Mouse (Mus musculus) heart, embryonic 14.5 days (tissue): ENCODE measurements at regions not wholly inside any gene's neighbourhood (a gene's known extent, or its start where the extent isn't known, plus 50 kb on each side); places are given as distances from the start of the nearest gene placed in this dataset.
A peak's percentile ranks its signal among the peaks of the same experiment; 100 is the strongest.

Experiments
- ATAC-seq: fragments of 200-750 bp; cut with Nextera tagmentation; 2 replicates; pipeline ENCODE4 v1.8.0; 2017; ENCODE audit warnings: low read depth, moderate TSS enrichment; ENCODE audit not compliant: insufficient number of reproducible peaks, insufficient read depth, low FRiP score
- H3K27ac ChIP-seq, 2 experiments: fragments of 200-500 bp in 1 of 2; fragments of 300-500 bp in 1 of 2; sonication (generic) in 1 of 2; replicated peaks in 1 of 2; 2 replicates each; pipeline ENCODE4 v1.5.1; 2012 to 2014; ENCODE audit warnings: low read depth in 2 of 2, low read length in 2 of 2, control low read depth in 1 of 2, mild to moderate bottlenecking in 1 of 2, mixed read lengths in 1 of 2; ENCODE audit not compliant: control insufficient read depth in 1 of 2, insufficient read depth in 1 of 2
- H3K27me3 ChIP-seq: fragments of 300-500 bp; sonication (generic); 2 replicates; pipeline ENCODE4 v1.6.1; 2014; ENCODE audit warnings: mild to moderate bottlenecking, low read length, control low read depth; ENCODE audit not compliant: control insufficient read depth, insufficient read depth
- H3K36me3 ChIP-seq: fragments of 300-500 bp; sonication (generic); 2 replicates; pipeline ENCODE4 v1.6.1; 2014; ENCODE audit warnings: mild to moderate bottlenecking, control low read depth, low read length, mixed read lengths; ENCODE audit not compliant: control insufficient read depth, insufficient read depth
- H3K4me1 ChIP-seq, 2 experiments: fragments of 200-500 bp in 1 of 2; fragments of 300-500 bp in 1 of 2; sonication (generic) in 1 of 2; 2 replicates each; pipeline ENCODE4 v1.6.1; 2012 to 2014; ENCODE audit warnings: low read length in 2 of 2, control low read depth in 1 of 2, mixed read lengths in 1 of 2; ENCODE audit not compliant: control insufficient read depth in 2 of 2, insufficient read depth in 2 of 2
- H3K4me2 ChIP-seq: fragments of 300-500 bp; sonication (generic); 2 replicates; pipeline ENCODE4 v1.6.1; 2014; ENCODE audit warnings: mild to moderate bottlenecking, low read length
- H3K4me3 ChIP-seq, 2 experiments: fragments of 200-500 bp in 1 of 2; fragments of 300-500 bp in 1 of 2; sonication (generic) in 1 of 2; 2 replicates each; pipeline ENCODE4 v1.5.1; 2012 to 2014; ENCODE audit warnings: low read length in 2 of 2, mild to moderate bottlenecking in 2 of 2, control low read depth in 1 of 2, low read depth in 1 of 2, moderate library complexity in 1 of 2; ENCODE audit not compliant: control insufficient read depth in 1 of 2, insufficient read depth in 1 of 2
- H3K9ac ChIP-seq: fragments of 300-500 bp; sonication (generic); 2 replicates; pipeline ENCODE4 v1.6.1; 2014; ENCODE audit warnings: mild to moderate bottlenecking, low read length
- H3K9me3 ChIP-seq: fragments of 300-500 bp; sonication (generic); 2 replicates; pipeline ENCODE4 v1.6.1; 2016; ENCODE audit warnings: low read length, control low read depth; ENCODE audit not compliant: control insufficient read depth
- WGBS: fragments of 180-500 bp; shearing (Covaris S2); extraction: QIAGEN DNeasy Blood & Tissue Kit; methylation state at CpG from one replicate; pipeline ENCODE4 v1.1.7; 2014; 5-methylcytosine and 5-hydroxymethylcytosine counted together

GRCm38 (mm10) chr2:56997500-56997899 is 126.3 kb downstream of the Nr4a2 start:
- Histone ChIP-seq H3K27me3 (no peaks in the 10 kb centered on the region), H3K9ac (no peak overlapping the region), H3K4me2 (0 out of 2 replicates have a peak overlapping the region, but pooled peaks have one; percentile 4), H3K4me1 (peaks cover 2 to 6% of the 10 kb centered on the region in 2 experiments; a peak in 1 of 4 replicates), H3K27ac (peak overlapping the region; percentile 27 to 49; a peak in 3 of 4 replicates), H3K4me3 (no peak overlapping the region), H3K36me3 (no peaks in the 10 kb centered on the region), H3K9me3 (no peaks in the 10 kb centered on the region)
- WGBS: 28% methylated on average over 10 of the region's 10 CpGs
- peak; percentile 59; the same call in 1 of the 2 replicates for ATAC-seq

DNA sequence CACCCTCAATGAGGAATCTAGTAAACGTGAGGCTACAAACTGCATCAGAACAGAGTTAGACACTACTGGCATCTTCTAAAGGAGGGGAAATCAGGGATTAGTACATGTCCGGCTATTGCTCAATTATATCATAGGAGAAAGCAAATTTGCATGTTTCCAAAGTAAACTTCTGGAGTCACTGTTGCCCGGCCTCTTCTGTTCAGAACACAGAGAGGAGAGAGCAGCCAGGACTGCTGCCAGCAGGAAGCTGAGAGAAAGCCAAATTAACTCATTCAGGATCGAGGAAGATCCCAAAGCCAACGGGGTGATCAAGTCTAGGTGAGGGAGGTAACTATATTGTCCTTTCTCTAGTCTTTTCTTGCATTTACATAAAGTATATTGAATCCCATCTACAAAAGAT is 131.0 kb downstream of the Nr4a2 start:
- Histone ChIP-seq H3K4me2 (no peak overlapping the region), H3K27ac (no peak overlapping the region), H3K36me3 (no peaks in the 10 kb centered on the region), H3K9me3 (no peaks in the 10 kb centered on the region), H3K27me3 (no peaks in the 10 kb centered on the region), H3K9ac (no peak overlapping the region), H3K4me3 (no peak overlapping the region), H3K4me1 (peaks cover 2 to 6% of the 10 kb centered on the region in 2 experiments; a peak in 1 of 4 replicates)
- WGBS: 68% methylated on average over 5 of the region's 5 CpGs
- no peak for ATAC-seq

- no peaks in the 10 kb centered on the region for H3K36me3 ChIP-seq
- no peak overlapping the region for H3K9ac ChIP-seq
- H3K27me3 ChIP-seq: no peaks in the 10 kb centered on the region
- 82% methylated on average over 3 of the region's 3 CpGs for WGBS
- no peak overlapping the region for H3K27ac ChIP-seq
- no peaks in the 10 kb centered on the region for H3K4me1 ChIP-seq
- no peak overlapping the region for H3K4me2 ChIP-seq
- no peak for ATAC-seq
- H3K4me3 ChIP-seq: no peak overlapping the region
- no peaks in the 10 kb centered on the region for H3K9me3 ChIP-seq
Measured at GRCm38 (mm10) chr2:56991821-56992220, 132.0 kb downstream of the Nr4a2 start.

GRCm38 (mm10) chr2:56990768-56991167 is 133.0 kb downstream of the Nr4a2 start:
- ATAC-seq: no peak
- H3K9ac ChIP-seq: no peak overlapping the region
- no peaks in the 10 kb centered on the region for H3K36me3 ChIP-seq
- WGBS: 57% methylated on average over 9 of the region's 9 CpGs
- H3K4me2 ChIP-seq: no peak overlapping the region
- no peak overlapping the region for H3K27ac ChIP-seq
- no peak overlapping the region for H3K4me3 ChIP-seq
- no peaks in the 10 kb centered on the region for H3K9me3 ChIP-seq
- no peaks in the 10 kb centered on the region for H3K4me1 ChIP-seq
- H3K27me3 ChIP-seq: no peaks in the 10 kb centered on the region

- ATAC-seq: no peak
- WGBS: 64% methylated on average over 4 of the region's 4 CpGs
- no peak overlapping the region for H3K27ac ChIP-seq
- H3K4me2 ChIP-seq: no peak overlapping the region
- no peaks in the 10 kb centered on the region for H3K27me3 ChIP-seq
- no peak overlapping the region for H3K4me3 ChIP-seq
- H3K36me3 ChIP-seq: no peaks in the 10 kb centered on the region
- H3K9ac ChIP-seq: no peak overlapping the region
- no peaks in the 10 kb centered on the region for H3K9me3 ChIP-seq
- H3K4me1 ChIP-seq: no peaks in the 10 kb centered on the region
Measured at GRCm38 (mm10) chr2:56983167-56983566, 140.6 kb downstream of the Nr4a2 start.

- no peak overlapping the region for H3K27ac ChIP-seq
- H3K36me3 ChIP-seq: no peaks in the 10 kb centered on the region
- no peak overlapping the region for H3K9ac ChIP-seq
- no peaks in the 10 kb centered on the region for H3K27me3 ChIP-seq
- H3K4me1 ChIP-seq: no peaks in the 10 kb centered on the region
- ATAC-seq: no peak
- no peak overlapping the region for H3K4me3 ChIP-seq
- no peaks in the 10 kb centered on the region for H3K9me3 ChIP-seq
- H3K4me2 ChIP-seq: no peak overlapping the region
Measured at GRCm38 (mm10) chr2:56980601-56981000, 143.2 kb downstream of the Nr4a2 start.

DNA sequence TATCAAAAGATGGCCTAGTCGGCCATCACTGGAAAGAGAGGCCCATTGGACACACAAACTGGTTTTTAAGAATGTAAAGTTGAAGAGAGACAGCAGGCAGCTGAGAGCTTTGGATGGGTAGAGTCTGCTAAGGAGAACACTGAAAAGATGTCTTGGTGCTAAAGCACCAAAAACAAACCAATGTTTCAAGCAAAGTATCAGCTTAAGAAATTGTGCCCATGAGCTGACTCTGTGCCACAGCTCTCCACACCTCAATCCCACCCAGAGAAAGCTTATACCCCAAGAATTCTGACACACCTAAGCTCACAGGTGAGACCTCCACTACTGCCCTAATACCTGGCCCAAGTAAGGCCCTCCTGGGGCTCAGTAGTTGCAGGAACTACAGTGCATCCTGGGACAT is 148.1 kb downstream of the Nr4a2 start:
- no peaks in the 10 kb centered on the region for H3K9me3 ChIP-seq
- H3K36me3 ChIP-seq: no peaks in the 10 kb centered on the region
- H3K4me3 ChIP-seq: no peak overlapping the region
- no peaks in the 10 kb centered on the region for H3K27me3 ChIP-seq
- no peak for ATAC-seq
- H3K4me1 ChIP-seq: no peaks in the 10 kb centered on the region
- no peak overlapping the region for H3K4me2 ChIP-seq
- WGBS: 50% methylated on average over 1 of the region's 1 CpGs
- H3K9ac ChIP-seq: no peak overlapping the region
- no peak overlapping the region for H3K27ac ChIP-seq

DNA sequence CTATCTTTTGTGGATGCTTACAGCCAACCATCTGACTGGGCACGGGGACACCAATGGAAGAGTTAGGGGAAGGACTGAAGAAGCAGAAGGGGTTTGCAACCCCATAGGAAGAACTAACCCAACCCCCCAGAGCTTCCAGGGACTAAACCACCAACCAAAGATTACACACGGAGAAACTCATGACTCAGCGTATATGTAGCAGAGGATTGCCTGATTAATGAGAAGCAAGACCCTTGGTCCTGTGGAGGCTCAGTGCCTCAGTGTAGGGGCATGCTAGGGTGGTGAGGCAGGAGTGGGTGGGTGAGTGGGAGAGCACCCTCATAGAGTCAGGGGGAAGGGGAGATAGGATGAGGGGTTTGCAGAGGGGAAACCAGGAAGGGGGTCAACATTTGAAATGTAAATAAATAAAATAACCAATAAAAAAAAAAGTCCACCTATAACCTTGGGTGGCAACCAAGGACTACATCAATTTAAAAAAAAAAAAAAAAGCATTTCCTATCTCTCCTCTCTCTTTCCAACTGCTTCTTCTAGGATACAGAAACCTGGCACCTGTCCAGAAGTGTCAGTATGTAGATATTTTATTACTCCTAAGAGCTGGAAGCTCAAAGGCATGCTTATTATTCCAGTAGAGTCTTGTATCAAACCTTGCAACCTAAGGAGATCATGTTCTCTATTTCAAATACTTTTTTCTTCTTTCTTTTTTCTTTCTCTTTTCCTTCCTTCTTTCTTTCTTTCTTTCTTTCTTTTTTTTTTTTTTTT is 159.7 kb downstream of the Nr4a2 start:
- 73% methylated on average over 3 of the region's 3 CpGs for WGBS
- H3K27ac ChIP-seq: no peak overlapping the region

More for the DNA sequence above, 159.7 kb downstream of the Nr4a2 start:
- no peak overlapping the region for H3K4me3 ChIP-seq
- no peaks in the 10 kb centered on the region for H3K27me3 ChIP-seq
- H3K9me3 ChIP-seq: no peaks in the 10 kb centered on the region
- H3K4me1 ChIP-seq: no peaks in the 10 kb centered on the region
- no peak overlapping the region for H3K4me2 ChIP-seq
- ATAC-seq: no peak
- no peaks in the 10 kb centered on the region for H3K36me3 ChIP-seq
- no peak overlapping the region for H3K9ac ChIP-seq
